Mouse (Mus musculus): Measurements from ENCODE around the gene 9430097D07Rik. TPM values are rescaled to one million over a fixed set of nuclear protein-coding genes. Genes with fewer than 3 reads are reported as not detected.

Gene 9430097D07Rik
- polyA plus RNA-seq (2014; fragmentation: Nextera tagmentation; extraction: Ambion mirVana): 0.33 and 0.34 TPM in 2 replicates

- H3K4me3 ChIP-seq (ENCODE audit: low read depth, low read length): peak within 1 kb of the TSS; percentile 52
- H3K27ac ChIP-seq (replicated peaks; ENCODE audit: low read depth, low read length): no peak within 1 kb of the TSS
- no peaks in the 10 kb centered on the region for H3K9me3 ChIP-seq (ENCODE audit: control insufficient read depth, low read length)
- ATAC-seq (ENCODE audit: insufficient number of reproducible peaks, low FRiP score, low TSS enrichment, low read depth) (peak; percentile 36; the same call in 1 of the 2 replicates), DNase-seq (ENCODE audit: low spot score) (peak; percentile 78)
- H3K36me3 ChIP-seq (ENCODE audit: control insufficient read depth, insufficient read depth, low read length): peaks cover 2% of the 10 kb centered on the region; the same call in 1 of the 2 replicates
- peaks cover 8% of the 10 kb centered on the region for H3K4me1 ChIP-seq (ENCODE audit: control insufficient read depth, insufficient read depth, low read length)
- H3K9ac ChIP-seq (ENCODE audit: low read length): peak within 1 kb of the TSS; percentile 58
- peak within 1 kb of the TSS; percentile 81 for H3K4me2 ChIP-seq (ENCODE audit: low read depth, severe bottlenecking)
- 8% methylated on average over 28 of the region's 28 CpGs for WGBS
- peaks cover 14% of the 10 kb centered on the region for H3K27me3 ChIP-seq (ENCODE audit: control insufficient read depth, insufficient read depth, low read length)
Observed at GRCm38 (mm10) chr2:32575586-32576160, at the start of gene 9430097D07Rik. Gene 9430097D07Rik (minus strand): TSS chr2:32575684.

DNA sequence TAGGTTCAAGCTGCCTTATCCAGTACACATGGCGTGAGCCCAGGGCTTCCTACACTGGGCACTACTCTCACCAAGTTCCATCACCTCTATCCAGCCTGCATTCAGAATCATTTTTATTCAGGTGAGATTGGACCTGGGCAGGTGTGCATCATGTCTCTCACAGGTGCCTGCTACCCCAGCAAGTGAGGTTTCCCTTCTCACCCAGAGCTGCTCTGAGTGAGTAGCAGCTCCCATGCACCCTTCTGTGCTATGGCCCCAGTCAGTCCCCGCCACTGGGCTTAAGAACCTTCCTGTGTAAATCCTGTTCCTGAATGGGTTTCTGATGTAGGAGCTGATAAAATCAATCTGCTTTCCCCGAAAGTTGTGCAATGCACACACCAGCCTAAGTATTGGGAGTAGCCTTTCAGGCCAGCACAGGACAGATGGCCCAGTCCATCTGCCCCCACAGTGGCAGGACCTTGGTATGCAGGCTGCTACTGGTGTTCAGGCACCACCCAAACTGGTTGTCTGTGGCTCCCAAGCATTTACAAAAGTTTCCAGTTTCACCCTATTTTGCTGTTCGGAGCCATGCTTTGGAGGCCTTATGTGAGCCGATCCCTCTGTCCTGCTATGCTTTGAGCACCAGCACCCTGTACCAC, 48.7 kb upstream of the 9430097D07Rik start:
- no peak overlapping the region for H3K9ac ChIP-seq (ENCODE audit: low read length)
- no peak overlapping the region for H3K4me3 ChIP-seq (ENCODE audit: low read depth, low read length)
- peak overlapping the region; percentile 1; the same call in 1 of the 2 replicates for H3K27ac ChIP-seq (replicated peaks; ENCODE audit: low read depth, low read length)
- H3K4me2 ChIP-seq (ENCODE audit: low read depth, severe bottlenecking): no peak overlapping the region
- no peaks in the 10 kb centered on the region for H3K9me3 ChIP-seq (ENCODE audit: control insufficient read depth, low read length)
- WGBS: 74% methylated on average over 5 of the region's 5 CpGs
- DNase-seq (ENCODE audit: low spot score): no peak
- H3K4me1 ChIP-seq (ENCODE audit: control insufficient read depth, insufficient read depth, low read length): peaks cover 61% of the 10 kb centered on the region
- no peak for ATAC-seq (ENCODE audit: insufficient number of reproducible peaks, low FRiP score, low TSS enrichment, low read depth)
- no peaks in the 10 kb centered on the region for H3K36me3 ChIP-seq (ENCODE audit: control insufficient read depth, insufficient read depth, low read length)
- no peaks in the 10 kb centered on the region for H3K27me3 ChIP-seq (ENCODE audit: control insufficient read depth, insufficient read depth, low read length)

DNA sequence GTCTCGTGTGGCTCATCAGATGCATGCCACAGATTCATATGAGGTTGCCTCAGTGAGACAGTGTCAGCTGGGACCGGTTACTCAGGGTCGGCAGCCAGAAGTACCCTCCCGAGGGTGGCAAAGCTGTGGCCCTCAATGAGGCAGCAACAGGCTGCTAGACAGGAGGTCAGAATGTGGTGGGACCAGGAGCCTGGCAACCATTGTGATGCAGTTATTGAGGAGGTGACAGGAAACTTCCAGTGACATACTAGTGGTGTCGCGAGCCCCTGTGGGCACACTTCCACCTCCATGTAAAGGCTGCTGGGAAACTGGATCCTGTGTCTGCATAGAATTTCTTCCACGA, 46.0 kb upstream of the 9430097D07Rik start, which contains the start of gene Ak1:
Ak1 (plus strand) TSS at position 242 of the 343 bp plus-strand sequence.
- 32% methylated on average over 7 of the region's 7 CpGs for whole genome bisulfite sequencing
- peak within 1 kb of the TSS; percentile 95 for H3K27ac ChIP-seq (replicated peaks; ENCODE audit: low read depth, low read length)
- H3K9ac ChIP-seq (ENCODE audit: low read length): peak within 1 kb of the TSS; percentile 52
- no peaks in the 10 kb centered on the region for H3K27me3 ChIP-seq (ENCODE audit: control insufficient read depth, insufficient read depth, low read length)
- DNase-seq (ENCODE audit: low spot score) (no peak), ATAC-seq (ENCODE audit: insufficient number of reproducible peaks, low FRiP score, low TSS enrichment, low read depth) (no peak)
- H3K36me3 ChIP-seq (ENCODE audit: control insufficient read depth, insufficient read depth, low read length): no peaks in the 10 kb centered on the region; the same call in 1 of the 2 replicates
- no peaks in the 10 kb centered on the region for H3K9me3 ChIP-seq (ENCODE audit: control insufficient read depth, low read length)
- peak within 1 kb of the TSS; percentile 27 for H3K4me2 ChIP-seq (ENCODE audit: low read depth, severe bottlenecking)
- no peak within 1 kb of the TSS for H3K4me3 ChIP-seq (ENCODE audit: low read depth, low read length)
- H3K4me1 ChIP-seq (ENCODE audit: control insufficient read depth, insufficient read depth, low read length): peaks cover 50% of the 10 kb centered on the region

DNA sequence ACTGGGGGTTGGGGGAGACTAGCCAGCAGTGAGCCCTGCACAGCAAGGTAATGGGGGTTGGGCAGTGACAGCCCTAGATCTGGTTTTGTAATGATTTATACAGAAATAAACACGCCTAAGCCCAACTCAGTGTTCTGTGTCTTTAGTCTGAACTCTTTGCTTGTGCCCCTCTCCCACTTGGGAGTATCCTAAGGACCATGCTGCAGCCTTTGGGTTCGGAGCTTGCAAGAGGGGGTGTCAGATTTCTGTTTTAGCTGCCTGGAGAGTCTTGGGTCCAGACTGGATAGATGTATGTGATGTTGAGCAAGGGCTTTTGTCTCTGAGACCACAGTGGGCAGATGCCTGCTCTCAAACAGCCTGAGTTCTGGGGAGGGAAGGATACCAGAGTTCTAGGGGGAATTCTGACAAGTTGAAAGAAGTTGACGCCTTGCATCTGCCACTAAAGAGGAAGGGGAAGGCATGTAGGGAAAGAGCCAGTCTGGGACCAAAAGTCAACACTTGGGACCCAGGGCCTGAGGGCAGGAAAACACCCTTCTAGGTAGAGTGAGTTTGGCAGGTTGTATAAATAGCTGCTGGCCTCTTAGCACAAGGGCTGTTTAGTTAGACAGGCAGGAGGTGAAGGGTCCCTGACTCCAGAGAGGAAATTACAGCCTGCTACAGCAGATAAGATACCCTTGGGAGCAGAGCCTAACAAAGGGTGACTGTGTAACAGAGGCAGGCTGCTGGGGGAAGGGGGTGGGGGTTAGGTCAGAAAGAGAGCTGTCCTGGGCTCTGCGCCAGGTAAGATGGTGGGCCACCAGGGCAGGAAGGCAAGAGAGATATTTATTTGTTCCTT, 45.4 kb upstream of the 9430097D07Rik start:
- Histone ChIP-seq H3K27ac (replicated peaks; ENCODE audit: low read depth, low read length) (peak overlapping the region; percentile 95), H3K4me2 (ENCODE audit: low read depth, severe bottlenecking) (peak overlapping the region; percentile 27), H3K4me1 (ENCODE audit: control insufficient read depth, insufficient read depth, low read length) (peaks cover 44% of the 10 kb centered on the region), H3K4me3 (ENCODE audit: low read depth, low read length) (no peak overlapping the region), H3K9me3 (ENCODE audit: control insufficient read depth, low read length) (no peaks in the 10 kb centered on the region), H3K27me3 (ENCODE audit: control insufficient read depth, insufficient read depth, low read length) (no peaks in the 10 kb centered on the region), H3K9ac (ENCODE audit: low read length) (peak overlapping the region; percentile 52), H3K36me3 (ENCODE audit: control insufficient read depth, insufficient read depth, low read length) (peaks cover 3% of the 10 kb centered on the region; the same call in 1 of the 2 replicates)
- DNase-seq (ENCODE audit: low spot score) (peak; percentile 53), ATAC-seq (ENCODE audit: insufficient number of reproducible peaks, low FRiP score, low TSS enrichment, low read depth) (peak; percentile 56)
- WGBS: 26% methylated on average over 4 of the region's 4 CpGs

- H3K4me3 ChIP-seq (ENCODE audit: low read depth, low read length): no peak overlapping the region
- H3K9me3 ChIP-seq (ENCODE audit: control insufficient read depth, low read length): no peaks in the 10 kb centered on the region
- ATAC-seq (ENCODE audit: insufficient number of reproducible peaks, low FRiP score, low TSS enrichment, low read depth): no peak
- peaks cover 30% of the 10 kb centered on the region for H3K4me1 ChIP-seq (ENCODE audit: control insufficient read depth, insufficient read depth, low read length)
- H3K27ac ChIP-seq (replicated peaks; ENCODE audit: low read depth, low read length): no peak overlapping the region
- no peak overlapping the region for H3K9ac ChIP-seq (ENCODE audit: low read length)
- no peak for DNase-seq (ENCODE audit: low spot score)
- no peaks in the 10 kb centered on the region for H3K27me3 ChIP-seq (ENCODE audit: control insufficient read depth, insufficient read depth, low read length)
- H3K36me3 ChIP-seq (ENCODE audit: control insufficient read depth, insufficient read depth, low read length): peaks cover 10% of the 10 kb centered on the region; the same call in 1 of the 2 replicates
- no peak overlapping the region for H3K4me2 ChIP-seq (ENCODE audit: low read depth, severe bottlenecking)
- WGBS: 86% methylated on average over 9 of the region's 9 CpGs
Observed at GRCm38 (mm10) chr2:32618051-32618450, 42.6 kb upstream of the 9430097D07Rik start.

DNA sequence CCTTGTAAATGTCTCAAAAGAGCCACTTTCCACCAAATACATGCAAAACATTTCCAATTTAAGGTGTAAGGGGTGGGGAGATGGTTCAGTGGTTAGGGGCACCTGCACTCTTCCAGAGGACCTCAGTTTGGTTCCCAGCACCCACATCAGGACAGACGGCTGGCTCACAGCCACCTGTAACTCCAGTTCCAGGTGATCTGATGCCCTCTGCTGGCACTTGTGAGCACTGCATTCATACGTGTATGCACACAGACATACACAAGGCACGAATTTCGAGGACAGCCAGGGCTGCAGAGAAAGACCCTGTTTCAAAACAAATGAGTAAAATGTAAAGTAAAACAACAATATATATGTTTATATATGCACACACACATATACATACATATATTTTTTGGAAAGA, 42.1 kb upstream of the 9430097D07Rik start:
- 97% methylated on average over 4 of the region's 4 CpGs for WGBS
- no peak overlapping the region for H3K4me2 ChIP-seq (ENCODE audit: low read depth, severe bottlenecking)
- H3K27me3 ChIP-seq (ENCODE audit: control insufficient read depth, insufficient read depth, low read length): no peaks in the 10 kb centered on the region
- no peak overlapping the region for H3K27ac ChIP-seq (replicated peaks; ENCODE audit: low read depth, low read length)
- H3K9ac ChIP-seq (ENCODE audit: low read length): no peak overlapping the region
- no peak for DNase-seq (ENCODE audit: low spot score)
- peaks cover 10% of the 10 kb centered on the region; the same call in 1 of the 2 replicates for H3K36me3 ChIP-seq (ENCODE audit: control insufficient read depth, insufficient read depth, low read length)
- no peaks in the 10 kb centered on the region for H3K9me3 ChIP-seq (ENCODE audit: control insufficient read depth, low read length)
- no peak overlapping the region for H3K4me3 ChIP-seq (ENCODE audit: low read depth, low read length)
- ATAC-seq (ENCODE audit: insufficient number of reproducible peaks, low FRiP score, low TSS enrichment, low read depth): no peak
- peaks cover 30% of the 10 kb centered on the region for H3K4me1 ChIP-seq (ENCODE audit: control insufficient read depth, insufficient read depth, low read length)

- Histone ChIP-seq H3K9me3 (ENCODE audit: control insufficient read depth, low read length) (no peaks in the 10 kb centered on the region), H3K4me1 (ENCODE audit: control insufficient read depth, insufficient read depth, low read length) (peaks cover 30% of the 10 kb centered on the region), H3K4me3 (ENCODE audit: low read depth, low read length) (no peak overlapping the region), H3K9ac (ENCODE audit: low read length) (no peak overlapping the region), H3K36me3 (ENCODE audit: control insufficient read depth, insufficient read depth, low read length) (peaks cover 12% of the 10 kb centered on the region; the same call in 1 of the 2 replicates), H3K27me3 (ENCODE audit: control insufficient read depth, insufficient read depth, low read length) (no peaks in the 10 kb centered on the region), H3K27ac (replicated peaks; ENCODE audit: low read depth, low read length) (no peak overlapping the region), H3K4me2 (ENCODE audit: low read depth, severe bottlenecking) (no peak overlapping the region)
- DNase-seq (ENCODE audit: low spot score) (no peak), ATAC-seq (ENCODE audit: insufficient number of reproducible peaks, low FRiP score, low TSS enrichment, low read depth) (no peak)
- WGBS: 93% methylated on average over 1 of the region's 1 CpGs
Observed at GRCm38 (mm10) chr2:32617109-32617508, 41.6 kb upstream of the 9430097D07Rik start.

DNA sequence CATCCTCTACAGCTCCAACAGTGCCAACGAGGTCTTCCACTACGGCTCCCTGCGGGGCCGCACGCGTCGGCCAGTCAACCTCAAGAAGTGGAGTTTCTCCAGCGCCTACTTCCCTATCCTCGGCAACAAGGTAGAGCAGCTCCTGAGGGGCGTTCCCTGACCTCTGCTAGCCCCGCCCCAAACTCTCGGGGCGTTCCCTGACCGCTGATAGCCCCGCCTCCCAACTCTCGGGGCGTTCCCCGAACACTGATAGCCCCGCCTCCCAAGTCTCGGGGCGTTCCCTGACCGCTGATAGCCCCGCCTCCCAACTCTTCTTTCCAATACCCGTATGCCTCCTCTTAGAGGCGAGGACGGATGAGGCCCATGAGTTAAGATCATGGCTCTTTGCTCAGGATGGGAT, 36.8 kb upstream of the 9430097D07Rik start:
- H3K9ac ChIP-seq (ENCODE audit: low read length): no peak overlapping the region
- no peaks in the 10 kb centered on the region for H3K9me3 ChIP-seq (ENCODE audit: control insufficient read depth, low read length)
- H3K4me2 ChIP-seq (ENCODE audit: low read depth, severe bottlenecking): no peak overlapping the region
- ATAC-seq (ENCODE audit: insufficient number of reproducible peaks, low FRiP score, low TSS enrichment, low read depth) (no peak), DNase-seq (ENCODE audit: low spot score) (no peak)
- no peaks in the 10 kb centered on the region for H3K27me3 ChIP-seq (ENCODE audit: control insufficient read depth, insufficient read depth, low read length)
- peaks cover 12% of the 10 kb centered on the region; the same call in 1 of the 2 replicates for H3K36me3 ChIP-seq (ENCODE audit: control insufficient read depth, insufficient read depth, low read length)
- 64% methylated on average over 26 of the region's 26 CpGs for WGBS
- H3K4me3 ChIP-seq (ENCODE audit: low read depth, low read length): no peak overlapping the region
- H3K4me1 ChIP-seq (ENCODE audit: control insufficient read depth, insufficient read depth, low read length): peaks cover 26% of the 10 kb centered on the region
- H3K27ac ChIP-seq (replicated peaks; ENCODE audit: low read depth, low read length): no peak overlapping the region

Measured in limb, embryonic 11.5 days (tissue).